Mouse (Mus musculus) monocyte, adult 5-6 weeks (primary cell): ENCODE measurements around the gene Dusp3. TPM values are rescaled to one million over a fixed set of nuclear protein-coding genes. Genes with fewer than 3 reads are reported as not detected.
"Not testable (repeated sequence)": the region's sequence is repeated elsewhere in the genome, so short reads cannot be mapped to it uniquely, and the experiment has no call there.

Source experiments
- ATAC-seq: fragments of 153-309, 156-312 bp; replicated peaks from 2 replicates; pipeline ENCODE4 v1.8.0; 2017; ENCODE audit warnings: mild to moderate bottlenecking; ENCODE audit not compliant: low TSS enrichment, insufficient number of reproducible peaks, severe bottlenecking, poor library complexity, low FRiP score
- total RNA-seq: library from RNA; stranded (forward); fragments of 200-1000, 200-491, 200-594 nt; gene quantifications from 3 replicates; pipeline ENCODE4 v1.2.3, GENCODE M21; 2017

Gene Dusp3
- total RNA-seq, 1 experiment from 2014 or later, result 35.3 TPM

DNA sequence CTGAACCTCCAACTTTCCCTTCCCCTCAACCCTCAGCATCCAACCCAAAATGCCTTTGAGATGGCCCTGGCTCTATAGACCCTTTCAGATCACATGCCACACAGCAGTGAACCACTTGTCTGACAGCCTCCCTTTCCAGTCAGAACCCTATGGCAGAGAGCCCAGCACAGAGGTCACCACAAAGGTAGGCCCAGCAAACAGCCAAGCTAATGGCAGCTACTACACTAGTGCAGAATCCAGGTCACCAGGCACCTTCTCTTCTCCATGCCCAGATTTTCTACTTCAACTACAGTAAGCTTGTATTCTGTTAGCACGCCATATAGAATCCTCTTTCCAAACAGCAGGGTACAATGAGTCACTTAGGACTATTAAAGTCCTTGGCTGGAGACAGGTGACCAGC lies 29.3 kb upstream of the Dusp3 start:
- no peak for ATAC-seq

DNA sequence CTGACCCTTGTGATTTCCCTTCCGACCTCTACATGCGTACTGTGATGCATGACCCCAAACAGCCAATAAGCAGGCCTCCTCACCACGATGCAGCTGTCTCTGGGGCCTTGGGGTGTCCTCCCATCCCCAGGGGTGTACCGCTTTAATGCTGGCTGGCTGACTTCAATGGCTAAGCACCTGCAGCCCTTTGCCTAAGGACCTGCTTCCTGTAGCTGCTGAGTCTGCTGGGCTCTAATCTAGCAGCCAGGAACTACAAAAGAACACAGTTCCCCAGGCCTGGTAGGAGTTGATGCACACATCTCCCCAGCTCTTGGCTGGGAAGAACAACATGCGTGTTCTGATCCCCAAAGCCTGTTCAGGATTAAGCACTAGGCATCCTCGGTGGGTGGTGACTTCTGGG lies 28.7 kb upstream of the Dusp3 start:
- no peak for ATAC-seq

DNA sequence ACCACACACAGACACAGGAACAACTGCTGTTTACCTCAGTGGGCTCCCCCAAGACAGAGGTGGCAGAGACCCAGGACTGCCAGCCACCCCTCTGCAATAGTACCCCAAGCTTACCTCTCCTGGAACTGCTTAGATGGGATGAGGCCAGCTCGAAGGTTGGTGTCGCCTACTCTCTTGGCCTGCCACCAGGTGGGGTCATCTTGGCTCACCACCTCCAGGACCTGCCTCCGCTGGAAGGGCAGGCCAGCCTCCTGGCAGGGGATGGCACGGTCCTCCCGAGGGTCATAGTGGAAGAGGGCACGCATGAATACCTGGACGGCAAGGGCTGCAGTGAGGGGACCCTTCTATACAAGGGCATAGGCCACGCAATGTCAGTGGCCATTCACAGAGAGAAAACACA lies 26.4 kb upstream of the Dusp3 start:
- ATAC-seq, result no peak

DNA sequence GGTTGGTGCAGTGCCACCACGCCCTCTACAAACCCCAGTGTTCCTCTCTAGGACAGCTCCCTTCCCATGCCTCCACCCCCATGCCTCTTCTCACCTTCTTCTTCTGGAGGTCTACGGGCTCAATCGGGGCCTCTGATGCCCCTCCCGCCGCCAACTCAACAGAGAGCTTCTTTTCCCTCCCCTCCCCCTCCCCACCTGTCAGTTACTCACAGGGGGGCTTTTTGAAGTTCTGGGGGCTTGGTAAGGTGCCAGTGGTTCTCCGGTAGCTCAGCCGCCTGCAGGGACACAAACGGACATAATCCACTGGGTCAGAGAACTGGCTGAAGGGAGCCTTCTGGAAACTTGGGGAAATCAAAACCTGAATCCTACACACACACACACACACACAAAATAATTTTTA lies 24.7 kb upstream of the Dusp3 start:
- no peak for ATAC-seq

DNA sequence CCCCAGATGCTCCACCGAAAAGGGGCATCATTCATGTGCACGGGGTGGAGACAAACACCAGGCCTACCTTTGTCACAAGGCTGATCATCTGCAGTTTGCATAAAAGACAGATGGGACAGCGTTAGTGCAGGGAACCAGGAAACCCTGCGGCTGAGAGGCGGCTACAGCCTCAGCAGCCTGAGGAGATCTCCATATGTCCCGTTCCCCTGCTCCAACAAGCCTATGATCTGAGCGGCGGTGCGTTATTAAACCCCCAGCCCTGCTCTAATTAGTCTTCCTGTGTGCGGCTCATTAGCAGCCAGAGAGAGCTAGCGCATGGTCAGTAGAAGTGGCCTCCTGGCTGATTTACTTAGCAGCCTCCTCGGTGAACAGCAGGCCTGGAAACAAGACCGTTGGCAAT lies 23.3 kb upstream of the Dusp3 start:
- ATAC-seq, result no peak

DNA sequence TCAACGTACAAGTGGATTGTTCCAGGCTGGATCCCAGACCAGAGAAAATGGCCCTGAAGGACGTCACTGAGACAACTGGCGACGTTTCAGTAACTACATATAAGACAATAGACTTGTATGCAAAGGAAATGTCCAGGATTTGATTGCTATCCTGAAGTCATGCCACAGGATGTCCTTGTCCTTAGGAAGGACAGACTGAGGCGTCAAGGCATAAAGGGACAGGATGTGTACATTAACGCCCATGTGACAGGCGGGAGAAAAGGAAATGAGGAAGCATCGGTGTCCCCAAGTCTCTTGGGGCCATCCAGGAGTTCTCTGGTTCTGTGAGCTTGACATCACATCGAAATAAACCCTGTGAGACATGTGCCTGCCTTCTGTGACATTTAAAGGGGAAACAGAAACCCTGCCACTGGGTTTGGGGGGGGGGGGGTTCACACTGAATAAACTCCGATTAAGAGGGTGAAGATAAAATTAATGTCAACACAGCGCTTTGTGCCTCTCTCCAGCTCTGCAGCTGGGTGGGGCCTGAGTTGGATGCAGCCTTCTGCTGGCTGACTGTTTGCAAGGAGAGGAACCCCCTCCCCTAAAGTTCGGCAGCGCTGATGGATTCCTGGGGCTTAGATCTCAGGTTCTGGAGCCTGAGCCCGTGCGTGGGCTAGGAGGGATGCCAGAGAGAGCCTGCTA lies 22.3 kb upstream of the Dusp3 start:
- no peak for ATAC-seq

DNA sequence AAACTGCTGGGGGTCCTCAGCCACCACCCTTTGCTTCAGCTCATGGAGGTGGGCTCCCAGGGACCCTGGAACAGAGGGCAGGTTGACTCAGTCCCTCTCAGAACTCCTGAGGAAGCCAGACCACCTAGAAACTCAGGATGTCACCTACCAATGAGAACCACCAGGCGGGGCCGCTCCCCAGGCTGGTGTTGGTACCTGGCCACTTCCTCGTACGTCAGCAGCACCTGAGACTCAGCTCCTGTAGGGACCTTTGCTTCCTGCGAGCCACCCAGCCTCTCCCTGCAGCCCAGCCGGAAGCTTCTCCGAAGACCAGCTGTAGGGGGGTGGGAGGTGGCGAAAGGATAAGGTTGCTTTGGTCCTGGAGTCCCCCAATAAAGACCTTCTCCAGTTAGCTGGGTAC lies 21.6 kb upstream of the Dusp3 start:
- no peak for ATAC-seq

DNA sequence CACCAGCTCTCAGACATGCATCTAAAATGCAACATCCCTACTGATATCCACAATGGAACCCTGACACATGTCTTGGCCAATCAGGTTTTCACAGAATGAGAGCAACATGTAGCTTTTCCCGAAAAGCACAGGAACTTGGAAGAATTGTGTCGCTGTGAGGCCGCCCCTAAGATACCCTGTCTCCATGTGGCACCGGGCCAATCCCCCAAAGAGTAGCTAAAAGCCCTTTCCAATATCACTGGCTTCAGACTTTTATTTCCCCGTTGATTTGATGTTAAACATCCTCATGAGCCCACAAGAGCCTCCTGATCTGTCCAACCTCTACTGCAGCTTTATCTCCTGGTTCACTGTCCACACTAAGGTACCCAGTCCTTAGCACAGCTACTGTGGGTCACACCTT lies 19.9 kb upstream of the Dusp3 start:
- ATAC-seq, result no peak

DNA sequence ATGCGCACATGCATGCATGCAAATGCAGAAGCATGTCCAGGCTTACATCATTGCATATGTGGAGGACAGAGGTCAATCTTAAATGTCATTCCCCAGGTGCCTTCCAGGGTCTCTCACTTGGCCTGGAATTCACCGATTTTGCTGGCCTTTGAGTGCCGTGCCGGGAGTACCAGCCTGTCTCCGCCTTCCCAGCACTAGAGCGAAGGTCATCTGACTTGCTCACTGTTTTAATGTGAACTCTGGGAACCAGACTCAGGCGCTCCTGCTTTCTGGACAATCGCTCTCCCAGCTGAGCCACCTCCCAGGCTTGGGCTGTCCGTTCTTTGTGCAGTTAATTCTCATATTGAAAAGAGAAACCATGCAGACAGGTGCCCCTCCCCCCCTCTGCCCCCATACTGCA lies 19.5 kb upstream of the Dusp3 start:
- no peak for ATAC-seq

DNA sequence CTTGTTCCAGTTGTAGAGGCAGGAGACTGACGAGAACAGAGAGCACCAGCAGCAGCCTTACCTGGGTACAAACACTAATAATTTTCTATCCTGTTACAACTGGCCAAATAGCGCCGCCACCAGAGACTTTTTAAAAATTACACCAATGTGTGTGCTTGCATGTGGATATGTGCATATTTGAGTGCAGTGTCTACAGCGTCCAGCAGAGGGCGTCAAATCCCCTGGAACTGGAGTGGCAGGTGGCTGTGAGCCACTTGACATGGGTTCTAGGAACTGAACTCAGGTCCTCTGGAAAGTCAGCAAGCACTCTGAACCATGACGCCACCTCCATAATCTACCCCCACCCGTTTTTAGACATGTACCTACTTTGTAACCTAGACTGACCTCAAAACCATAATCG lies 17.4 kb upstream of the Dusp3 start:
- ATAC-seq, result no peak

DNA sequence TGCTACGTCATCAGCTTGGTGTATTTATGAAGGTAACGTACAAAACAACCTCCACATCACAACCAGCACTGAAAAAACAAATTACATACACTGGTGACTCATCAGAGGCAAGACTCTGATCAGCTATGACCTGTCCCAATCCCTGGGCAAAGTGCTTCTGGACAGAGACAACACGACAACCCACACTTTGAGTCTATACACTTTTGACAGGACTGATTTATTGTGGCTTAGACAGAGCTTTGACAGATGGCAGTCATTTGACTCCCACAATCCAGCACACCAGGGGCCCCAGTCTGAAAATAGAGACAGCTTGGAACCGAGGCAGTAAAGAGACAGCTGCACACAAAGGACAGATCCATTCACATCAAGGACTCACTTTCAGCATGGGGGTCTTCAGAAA lies 12.7 kb upstream of the Dusp3 start:
- ATAC-seq, result no peak

DNA sequence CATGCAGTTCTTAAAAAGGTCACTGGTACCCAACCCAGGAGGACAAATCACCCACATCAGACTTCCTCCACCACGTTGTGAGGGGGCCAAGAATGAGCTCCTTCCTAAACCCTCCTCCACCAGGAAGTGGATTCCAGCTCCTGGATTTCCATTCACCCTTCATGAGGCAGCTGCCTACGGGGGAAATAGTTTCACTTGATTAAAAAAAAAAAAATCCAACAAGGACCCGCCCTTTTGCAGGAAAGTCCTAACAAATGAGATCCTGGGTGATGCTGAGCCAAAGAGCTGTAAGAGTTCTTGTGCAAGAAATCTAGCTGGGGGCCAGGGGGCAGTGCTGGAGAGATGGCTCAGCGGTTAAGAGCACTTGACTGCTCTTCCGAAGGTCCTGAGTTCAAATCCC lies 11.4 kb upstream of the Dusp3 start:
- no peak for ATAC-seq

DNA sequence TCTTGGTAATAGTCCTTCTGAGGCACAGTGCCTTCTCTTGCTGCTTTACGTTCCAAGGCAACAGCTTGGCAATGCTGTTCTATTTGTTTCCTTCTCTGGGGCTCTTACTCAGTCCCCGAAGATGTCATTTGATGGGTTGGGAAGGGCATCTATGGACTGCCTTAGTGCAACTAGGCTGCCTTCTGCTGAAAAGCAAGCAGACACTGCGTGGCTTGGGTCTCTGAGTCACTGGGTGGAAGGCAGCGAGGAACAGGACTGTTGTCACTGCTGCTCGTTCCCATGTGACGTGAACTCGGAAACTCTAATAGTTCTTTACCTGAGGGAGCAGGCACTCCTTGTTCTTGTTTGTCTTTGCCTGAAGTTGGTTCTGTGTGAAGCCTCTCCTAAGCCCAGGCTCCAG lies 9.1 kb upstream of the Dusp3 start:
- no peak for ATAC-seq

DNA sequence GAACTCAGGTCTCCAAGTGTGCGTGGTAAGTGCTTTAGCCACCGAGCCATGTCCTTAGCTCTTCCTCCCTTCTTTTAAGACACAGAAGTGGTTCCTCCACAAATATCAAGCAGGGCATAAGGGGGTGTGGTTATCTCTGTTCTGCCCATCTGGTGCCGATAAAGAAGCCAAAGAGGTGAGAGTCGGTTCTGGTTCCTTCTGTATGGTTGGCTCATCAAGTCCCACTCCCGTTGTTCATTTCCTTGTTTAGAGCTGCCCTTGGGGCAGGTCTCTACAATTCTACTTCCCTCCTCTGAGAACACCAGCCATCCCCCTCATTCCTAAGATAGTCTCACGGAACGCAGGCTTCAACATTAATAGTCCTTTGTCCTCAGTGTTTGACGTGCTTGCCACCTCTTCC lies 7.3 kb upstream of the Dusp3 start:
- no peak for ATAC-seq

DNA sequence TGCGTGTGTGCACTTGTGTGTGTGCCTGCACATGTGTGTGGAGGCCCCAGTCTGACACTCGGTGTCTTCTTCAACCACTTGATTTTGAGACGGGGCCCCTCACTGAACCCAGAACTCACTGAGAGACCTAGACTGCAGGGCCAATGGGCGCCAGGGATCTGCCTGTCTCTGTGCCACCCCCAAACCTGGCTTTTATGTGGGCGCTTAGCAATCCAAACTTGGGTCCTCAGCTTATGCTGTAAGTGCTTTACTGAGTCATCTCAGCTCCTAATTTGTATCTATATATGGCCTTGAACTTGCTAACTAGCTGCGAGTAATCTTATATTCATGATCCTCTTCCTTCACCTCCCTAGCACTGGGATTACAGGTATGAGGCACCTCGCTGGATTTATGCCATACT lies 5.6 kb upstream of the Dusp3 start:
- ATAC-seq, result no peak

DNA sequence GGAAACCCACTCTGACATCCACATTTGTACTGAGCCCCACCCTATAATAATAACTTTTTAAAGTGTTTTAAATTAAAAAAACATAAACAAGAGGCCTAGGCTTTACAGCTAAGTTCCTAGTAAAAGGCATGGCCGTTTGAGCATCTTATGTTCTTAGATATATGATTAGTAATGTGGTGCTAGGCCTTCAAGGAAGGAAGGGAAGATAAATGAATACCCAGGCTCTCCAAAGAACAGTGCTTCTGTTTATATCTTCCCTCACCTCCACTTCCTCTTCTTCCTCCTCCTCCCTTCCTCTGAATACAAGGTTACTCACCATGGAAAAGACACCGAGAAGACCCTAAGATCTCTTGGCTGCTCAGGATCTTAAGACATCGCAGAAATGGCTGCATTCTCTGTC lies 5.0 kb upstream of the Dusp3 start:
- no peak for ATAC-seq

DNA sequence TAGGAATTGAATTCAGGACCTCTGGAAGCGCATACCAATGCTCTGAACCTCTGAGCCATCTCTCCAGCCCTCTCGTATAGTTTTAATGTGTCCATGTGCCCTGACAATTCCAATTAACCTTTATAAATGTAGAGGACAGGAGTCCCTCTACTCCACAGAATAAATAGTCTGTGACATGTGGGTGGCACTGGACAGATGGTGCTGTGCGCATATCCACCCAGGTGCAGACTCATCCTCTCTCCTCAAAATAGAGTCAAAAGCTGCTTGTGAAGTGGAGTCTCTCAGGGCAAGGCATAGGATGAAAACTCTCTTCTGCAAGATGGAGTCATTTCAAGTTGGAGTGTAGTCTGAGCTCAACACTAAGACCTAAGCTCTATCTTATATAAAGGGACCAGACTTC lies 3.4 kb upstream of the Dusp3 start:
- no peak for ATAC-seq

DNA sequence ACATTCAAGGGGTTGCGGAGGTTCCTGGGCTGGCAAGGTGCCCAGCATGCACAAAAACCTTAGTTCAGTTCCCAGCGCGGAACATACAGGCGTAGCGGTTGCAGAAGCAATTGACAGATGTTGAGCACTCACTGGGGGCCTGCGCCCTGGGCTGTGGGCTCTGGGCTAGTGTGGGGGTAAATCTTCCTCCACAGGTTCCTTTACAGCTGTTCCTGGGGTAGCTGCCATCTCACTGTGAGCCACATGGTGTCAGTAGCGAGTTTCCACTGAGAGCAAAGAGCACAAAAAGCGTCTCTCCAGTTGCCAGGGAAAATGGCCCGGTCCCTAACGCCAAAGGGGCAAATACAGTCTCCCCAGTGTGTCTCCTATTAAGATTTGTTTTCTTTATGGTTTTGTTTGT lies 823 bp downstream of the Dusp3 start:
- peak; percentile 36; the same call in 1 of the 2 replicates for ATAC-seq

DNA sequence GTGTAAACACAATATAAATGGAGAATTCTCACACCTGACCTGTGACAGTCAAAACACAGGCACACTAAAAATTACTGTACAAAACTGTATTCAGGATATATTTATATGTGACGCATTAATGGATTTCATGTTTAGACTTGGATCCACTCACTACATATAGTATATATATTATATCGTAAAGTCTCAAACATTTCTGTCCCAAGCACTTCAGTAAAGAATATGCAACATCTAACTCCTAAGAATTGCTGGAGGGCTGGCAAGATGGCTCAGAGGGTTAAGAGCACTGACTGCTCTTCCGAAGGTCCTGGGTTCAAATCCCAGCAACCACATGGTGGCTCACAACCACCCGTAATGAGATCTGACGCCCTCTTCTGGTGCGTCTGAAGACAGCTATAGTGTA lies 1.4 kb downstream of the Dusp3 start:
- not testable (repeated sequence) for ATAC-seq

DNA sequence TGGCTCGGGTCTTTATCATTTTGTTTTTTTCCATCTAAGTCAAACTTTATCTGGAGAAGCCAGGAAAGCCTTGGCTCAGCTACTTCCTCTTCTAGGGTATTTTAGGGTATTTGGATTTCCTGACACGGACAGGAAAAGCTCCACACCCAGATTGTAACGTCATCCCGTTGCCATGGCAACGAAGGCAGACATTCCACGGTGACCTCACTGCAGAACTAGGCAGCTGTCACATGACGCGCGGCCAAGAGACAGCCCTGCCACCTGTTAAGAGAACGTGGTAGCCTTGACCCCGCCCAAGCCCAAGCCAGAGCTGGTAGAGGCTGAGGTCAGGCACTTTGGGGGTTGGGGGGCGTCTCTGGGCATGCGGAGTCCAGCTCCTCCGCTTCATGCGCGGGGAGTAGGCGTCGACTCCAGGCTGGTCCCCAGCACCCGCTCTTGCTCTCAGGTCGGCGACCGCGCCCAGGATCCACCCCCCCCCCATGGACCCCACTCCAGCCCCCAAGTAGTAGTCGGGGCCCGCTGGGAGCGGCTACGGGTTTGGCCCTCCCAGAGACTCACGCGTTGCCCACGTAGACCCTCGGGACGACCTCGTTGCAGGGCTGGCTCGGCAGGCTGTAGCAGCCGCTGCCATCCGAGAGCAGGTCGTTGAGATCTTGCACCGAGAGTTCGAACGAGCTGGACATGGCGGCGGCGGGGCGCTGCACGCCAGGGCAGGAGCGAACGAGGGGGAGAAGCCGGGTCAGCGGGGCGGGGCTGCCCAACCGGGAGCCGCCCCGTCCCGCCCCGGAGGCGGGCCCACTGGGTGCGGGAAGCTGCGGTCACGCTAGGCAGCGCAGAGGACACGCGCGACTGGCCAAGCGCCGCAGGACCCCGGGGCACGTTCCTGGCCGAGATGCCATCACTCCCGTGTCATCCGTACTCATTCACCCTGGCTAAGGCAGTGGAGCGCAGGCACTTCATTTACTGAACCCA lies 2.5 kb downstream of the Dusp3 start, which contains the start of gene Cfap97d1:
TSS of gene Cfap97d1 (plus strand) at position 226 of the 972 bp plus-strand sequence.
- ATAC-seq, result peak; percentile 79
